In the genomic region with DNA sequence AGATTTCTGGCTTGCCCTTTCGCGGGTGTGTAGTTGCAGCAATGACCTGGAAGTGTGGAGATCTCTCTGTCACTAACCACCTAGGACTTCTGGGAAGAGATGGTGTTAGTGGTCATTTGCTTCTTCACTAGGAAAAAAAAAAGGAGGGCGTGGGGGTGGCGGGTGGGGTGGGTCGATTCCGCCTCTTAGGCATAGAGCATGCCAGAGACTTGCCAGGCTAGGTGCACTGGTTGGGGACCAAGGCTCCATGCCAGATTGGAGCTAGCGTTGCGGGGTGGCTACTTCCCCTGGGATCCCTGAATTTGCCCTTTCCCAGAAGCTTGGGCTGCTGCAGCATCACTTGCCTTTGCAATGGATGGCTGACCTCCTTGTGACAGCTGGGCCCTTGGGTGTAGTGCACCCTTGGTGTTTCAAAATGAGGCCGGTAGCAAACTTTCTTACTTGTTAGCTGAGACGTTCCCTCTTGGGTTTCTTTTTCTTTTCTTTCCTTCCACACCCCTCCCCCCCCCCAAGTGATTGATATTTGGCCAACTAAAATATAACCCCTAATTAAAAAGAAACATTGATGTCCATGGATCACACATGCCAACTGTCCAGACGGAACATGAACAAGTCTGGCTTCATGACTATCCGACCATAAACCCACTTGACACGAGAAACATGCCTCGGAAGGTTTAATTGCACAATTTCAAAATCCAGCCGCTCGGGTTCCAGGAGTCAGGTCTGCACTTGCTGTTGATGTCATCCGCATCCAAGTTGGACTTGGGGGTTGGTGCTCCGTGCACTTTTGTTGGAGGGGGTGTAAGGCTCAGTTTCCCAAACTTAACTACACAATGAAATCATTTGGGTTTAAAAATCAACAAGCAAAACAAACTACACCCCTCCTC, we compare ENCODE assay signal across 8 mouse cellular contexts. TPM values are rescaled to one million over a fixed set of nuclear protein-coding genes. Genes with fewer than 3 reads are reported as not detected.
DNase-seq lines count a peak whose midpoint lies in the region; ATAC-seq and TF ChIP-seq lines count a peak whose summit lies in the region.

No protein-coding gene starts in this region.

- H3K4me3 ChIP-seq in cerebellum, adult 2 months (replicated peaks; ENCODE audit: insufficient read depth, low read depth, low read length) = peak overlapping the region; percentile 43
- H3K4me3 ChIP-seq in ES-Bruce4 (ENCODE audit: low read depth, low read length) = peak overlapping the region; percentile 74
- peak overlapping the region; percentile 76 for H3K4me3 ChIP-seq in heart, embryonic 16.5 days (ENCODE audit: low read length)
- H3K4me3 ChIP-seq in liver, embryonic 12.5 days = peak overlapping the region; percentile 50
- H3K4me3 ChIP-seq in stomach, embryonic 14.5 days (ENCODE audit: low read depth, low read length) = peak overlapping the region; percentile 76

- no peaks in the 10 kb centered on the region; the same call in 1 of the 2 replicates for H3K9me3 ChIP-seq in ES-Bruce4 (replicated peaks; ENCODE audit: control insufficient read depth, insufficient read depth, low read length, poor library complexity, severe bottlenecking)
- no peaks in the 10 kb centered on the region for H3K9me3 ChIP-seq in heart, embryonic 16.5 days (replicated peaks; ENCODE audit: control insufficient read depth, low read length)
- H3K9me3 ChIP-seq in liver, embryonic 12.5 days (replicated peaks) = no peaks in the 10 kb centered on the region
- H3K9me3 ChIP-seq in stomach, embryonic 14.5 days (ENCODE audit: control insufficient read depth, low read depth, low read length) = no peaks in the 10 kb centered on the region

- TF ChIP-seq POLR2A in cerebellum, adult 2 months (IDR thresholded peaks at IDR 0.05; ENCODE audit: borderline replicate concordance, insufficient read depth, low read length) = no peak
- no peak for TF ChIP-seq POLR2A in ES-Bruce4 (IDR thresholded peaks at IDR 0.05; ENCODE audit: insufficient read depth, low read length)

- peak overlapping the region; percentile 65 for H3K9ac ChIP-seq in ES-Bruce4 (ENCODE audit: low read depth, poor library complexity, severe bottlenecking)
- H3K9ac ChIP-seq in heart, embryonic 16.5 days (ENCODE audit: low read length) = peak overlapping the region; percentile 73
- H3K9ac ChIP-seq in liver, embryonic 12.5 days = no peak overlapping the region
- H3K9ac ChIP-seq in stomach, embryonic 14.5 days (replicated peaks; ENCODE audit: low read depth, low read length) = peak overlapping the region; percentile 64; the same call in 1 of the 2 replicates

- TF ChIP-seq CTCF in cerebellum, adult 2 months (IDR thresholded peaks at IDR 0.05; ENCODE audit: borderline replicate concordance, insufficient read depth, low read depth, low read length) = no peak
- no peak for TF ChIP-seq CTCF in ES-Bruce4 (IDR thresholded peaks at IDR 0.05; ENCODE audit: low read depth, low read length)

- 8% methylated on average over 18 of the region's 18 CpGs for WGBS in cerebellum, adult 2 months
- WGBS in heart, embryonic 16.5 days = 32% methylated on average over 18 of the region's 18 CpGs
- WGBS in liver, embryonic 12.5 days (ENCODE audit: insufficient replicate concordance) = 30% methylated on average over 18 of the region's 18 CpGs
- WGBS in stomach, embryonic 14.5 days = 28% methylated on average over 18 of the region's 18 CpGs

- no peak for ATAC-seq in heart, embryonic 16.5 days (replicated peaks; ENCODE audit: extremely low read depth, insufficient read depth, low FRiP score)
- ATAC-seq in liver, embryonic 12.5 days = no peak
- ATAC-seq in stomach, embryonic 14.5 days (ENCODE audit: insufficient number of reproducible peaks, insufficient read depth, low FRiP score, low read depth) = no peak
- no peak for ATAC-seq in inflammation-experienced regulatory T-cells, adult 6 months

- TF ChIP-seq EP300 in ES-Bruce4 (IDR thresholded peaks at IDR 0.05; ENCODE audit: insufficient read depth, low read depth, low read length) = no peak

- H3K4me1 ChIP-seq in cerebellum, adult 2 months (ENCODE audit: control insufficient read depth, insufficient read depth, low read length) = no peaks in the 10 kb centered on the region
- no peaks in the 10 kb centered on the region for H3K4me1 ChIP-seq in ES-Bruce4 (ENCODE audit: control insufficient read depth, insufficient read depth, low read length)
- peaks cover 5% of the 10 kb centered on the region; the same call in 1 of the 2 replicates for H3K4me1 ChIP-seq in heart, embryonic 16.5 days (ENCODE audit: control insufficient read depth, insufficient read depth, low read length)
- H3K4me1 ChIP-seq in liver, embryonic 12.5 days = 0 out of 2 replicates have a peak, but pooled peaks cover 2% of the 10 kb centered on the region
- peaks cover 5% of the 10 kb centered on the region; the same call in 1 of the 2 replicates for H3K4me1 ChIP-seq in stomach, embryonic 14.5 days (ENCODE audit: control insufficient read depth, insufficient read depth, low read length)

- no peak overlapping the region for H3K27ac ChIP-seq in cerebellum, adult 2 months (ENCODE audit: insufficient read depth, low read length)
- H3K27ac ChIP-seq in ES-Bruce4 (ENCODE audit: insufficient read depth, low read length) = no peak overlapping the region
- H3K27ac ChIP-seq in heart, embryonic 16.5 days (ENCODE audit: low read length) = no peak overlapping the region
- H3K27ac ChIP-seq in liver, embryonic 12.5 days = no peak overlapping the region
- no peak overlapping the region for H3K27ac ChIP-seq in stomach, embryonic 14.5 days (ENCODE audit: low read length)

- no peak for DNase-seq in cerebellum, adult 2 months
- DNase-seq in cerebellum, postnatal 4 days (ENCODE audit: low spot score in 2 of 2) = no peak
- no peak for DNase-seq in embryo, embryonic 9.5 days (ENCODE audit: extremely low spot score)

- H3K4me2 ChIP-seq in heart, embryonic 16.5 days (ENCODE audit: low read depth, low read length) = peak overlapping the region; percentile 79
- H3K4me2 ChIP-seq in liver, embryonic 12.5 days = peak overlapping the region; percentile 66
- H3K4me2 ChIP-seq in stomach, embryonic 14.5 days (replicated peaks; ENCODE audit: low read depth, low read length) = peak overlapping the region; percentile 85

- no peaks in the 10 kb centered on the region for H3K36me3 ChIP-seq in ES-Bruce4 (ENCODE audit: control insufficient read depth, insufficient read depth, low read length, poor library complexity, severe bottlenecking)
- H3K36me3 ChIP-seq in heart, embryonic 16.5 days (ENCODE audit: control insufficient read depth, insufficient read depth) = no peaks in the 10 kb centered on the region
- H3K36me3 ChIP-seq in liver, embryonic 12.5 days = no peaks in the 10 kb centered on the region
- no peaks in the 10 kb centered on the region for H3K36me3 ChIP-seq in stomach, embryonic 14.5 days (ENCODE audit: control insufficient read depth, insufficient read depth, low read length)

- no peaks in the 10 kb centered on the region for H3K27me3 ChIP-seq in cerebellum, adult 2 months (ENCODE audit: control insufficient read depth, insufficient read depth, low read length)
- peaks cover 11% of the 10 kb centered on the region for H3K27me3 ChIP-seq in ES-Bruce4 (ENCODE audit: control insufficient read depth, insufficient read depth, low read length, poor library complexity, severe bottlenecking)
- peaks cover 35% of the 10 kb centered on the region for H3K27me3 ChIP-seq in heart, embryonic 16.5 days (ENCODE audit: control insufficient read depth, insufficient read depth, low read length)
- H3K27me3 ChIP-seq in liver, embryonic 12.5 days (replicated peaks) = peaks cover 53% of the 10 kb centered on the region
- no peaks in the 10 kb centered on the region for H3K27me3 ChIP-seq in stomach, embryonic 14.5 days (ENCODE audit: control insufficient read depth, insufficient read depth, low read length)

RNA-seq across cellular contexts. Expression of a gene that starts 1.4 kb away (rescaled TPM):
- 3.9 and 4.8 TPM in 2 replicates for polyA plus RNA-seq in cerebellum, adult 2 months (2012; rRNA removed)
- 13.1 and 18.8 TPM in 2 replicates for polyA plus RNA-seq in ES-Bruce4 (2011; ENCODE audit: insufficient read depth, insufficient read length, low read depth, missing spikeins)
- 3.3 and 5.3 TPM in 2 replicates for polyA plus RNA-seq in heart, embryonic 16.5 days (2015; fragmentation: Nextera tagmentation; extraction: Ambion mirVana)
- polyA plus RNA-seq in liver, embryonic 12.5 days (2016; fragmentation: Nextera tagmentation; extraction: Ambion mirVana) = 1.4 and 1.7 TPM in 2 replicates
- 21.8 and 26.4 TPM in 2 replicates for polyA plus RNA-seq in stomach, embryonic 14.5 days (2014; fragmentation: Nextera tagmentation; extraction: Ambion mirVana)
- polyA plus RNA-seq in inflammation-experienced regulatory T-cells, adult 6 months (2017; shearing (Covaris generic)) = not detected
